Mouse (Mus musculus) embryonic facial prominence, embryonic 11.5 days (tissue): Measurements from ENCODE around the gene Map3k4. TPM values are rescaled to one million over a fixed set of nuclear protein-coding genes. Genes with fewer than 3 reads are reported as not detected.
"Not testable (repeated sequence)": the region's sequence is repeated elsewhere in the genome, so short reads cannot be mapped to it uniquely, and the experiment has no call there.

ENCODE experiments used
- ATAC-seq: fragments of 200-750 bp; cut with Nextera tagmentation; replicated peaks from 2 replicates; pipeline ENCODE4 v1.8.0; 2017; ENCODE audit warnings: low read depth; ENCODE audit not compliant: insufficient number of reproducible peaks, low FRiP score, low TSS enrichment
- DNase-seq: peaks from one replicate; pipeline ENCODE4 v3.0.0-alpha.2; 2015; ENCODE audit warnings: low spot score
- H3K27ac ChIP-seq: fragments of 300-500 bp; sonication (generic); replicated peaks from 2 replicates; pipeline ENCODE4 v1.5.1; 2014; ENCODE audit warnings: mild to moderate bottlenecking, low read depth, low read length, control low read depth
- H3K27me3 ChIP-seq: fragments of 300-500 bp; sonication (generic); 2 replicates; pipeline ENCODE4 v1.6.1; 2014; ENCODE audit warnings: mild to moderate bottlenecking, low read length, moderate library complexity, mixed read lengths; ENCODE audit not compliant: control insufficient read depth, insufficient read depth
- H3K36me3 ChIP-seq: fragments of 300-500 bp; sonication (generic); replicated peaks from 2 replicates; pipeline ENCODE4 v1.6.1; 2014; ENCODE audit warnings: low read depth, mild to moderate bottlenecking, low read length, moderate library complexity, mixed read lengths; ENCODE audit not compliant: control insufficient read depth, insufficient read depth
- H3K4me1 ChIP-seq: fragments of 300-500 bp; sonication (generic); 2 replicates; pipeline ENCODE4 v1.6.1; 2014; ENCODE audit warnings: low read length, mixed read lengths; ENCODE audit not compliant: control insufficient read depth, insufficient read depth
- H3K4me2 ChIP-seq: fragments of 300-500 bp; sonication (generic); 2 replicates; pipeline ENCODE4 v1.6.1; 2014; ENCODE audit warnings: low read depth, mild to moderate bottlenecking, control low read depth, low read length, moderate library complexity
- H3K4me3 ChIP-seq: fragments of 300-500 bp; sonication (generic); 2 replicates; pipeline ENCODE4 v1.5.1; 2014; ENCODE audit warnings: low read depth, low read length, control low read depth
- H3K9ac ChIP-seq: fragments of 300-500 bp; sonication (generic); replicated peaks from 2 replicates; pipeline ENCODE4 v1.6.1; 2014; ENCODE audit warnings: mild to moderate bottlenecking, control low read depth, low read length
- H3K9me3 ChIP-seq: fragments of 300-500 bp; sonication (generic); replicated peaks from 2 replicates; pipeline ENCODE4 v1.6.1; 2016; ENCODE audit warnings: mild to moderate bottlenecking, low read length, inconsistent platforms, mixed read lengths; ENCODE audit not compliant: control insufficient read depth
- WGBS: fragments of 180-500 bp; shearing (Covaris S2); extraction: QIAGEN DNeasy Blood & Tissue Kit; methylation state at CpG from one replicate; pipeline ENCODE4 v1.1.7; 2014; 5-methylcytosine and 5-hydroxymethylcytosine counted together
- polyA plus RNA-seq: library from polyadenylated mRNA; unstranded; fragments of >200 nt; fragmentation: Nextera tagmentation; extraction: Ambion mirVana; gene quantifications from 2 replicates; pipeline ENCODE4 v1.2.1, GENCODE M21; 2014

Gene Map3k4
- polyA plus RNA-seq, 1 experiment from 2014 or later = 42.0 TPM

GRCm38 (mm10) chr17:12300127-12300675 lies 18.4 kb downstream of the Map3k4 start:
- DNase-seq (no peak), ATAC-seq (no peak)
- Histone ChIP-seq H3K4me3 (no peak overlapping the region), H3K9me3 (no peaks in the 10 kb centered on the region), H3K27me3 (no peaks in the 10 kb centered on the region), H3K27ac (no peak overlapping the region), H3K36me3 (no peaks in the 10 kb centered on the region), H3K4me1 (no peaks in the 10 kb centered on the region), H3K4me2 (no peak overlapping the region), H3K9ac (no peak overlapping the region)
- WGBS = 91% methylated on average over 14 of the region's 14 CpGs

- ATAC-seq = no peak
- Histone ChIP-seq H3K4me2 (no peak overlapping the region), H3K27me3 (no peaks in the 10 kb centered on the region), H3K9me3 (no peaks in the 10 kb centered on the region), H3K4me1 (no peaks in the 10 kb centered on the region), H3K36me3 (no peaks in the 10 kb centered on the region), H3K9ac (no peak overlapping the region), H3K4me3 (no peak overlapping the region), H3K27ac (no peak overlapping the region)
- WGBS = 87% methylated on average over 7 of the region's 7 CpGs
- DNase-seq = no peak
Observed at GRCm38 (mm10) chr17:12299371-12299770, 19.2 kb downstream of the Map3k4 start.

- Histone ChIP-seq H3K27me3 (no peaks in the 10 kb centered on the region), H3K9me3 (no peaks in the 10 kb centered on the region), H3K27ac (no peak overlapping the region), H3K4me1 (no peaks in the 10 kb centered on the region), H3K4me2 (no peak overlapping the region), H3K4me3 (no peak overlapping the region), H3K9ac (no peak overlapping the region), H3K36me3 (no peaks in the 10 kb centered on the region)
- no peak for DNase-seq
- ATAC-seq = no peak
- WGBS = 91% methylated on average over 4 of the region's 4 CpGs
Observed at GRCm38 (mm10) chr17:12297978-12298377, 20.6 kb downstream of the Map3k4 start.

- Histone ChIP-seq H3K9ac (no peak overlapping the region), H3K4me3 (no peak overlapping the region), H3K27ac (no peak overlapping the region), H3K4me1 (no peaks in the 10 kb centered on the region), H3K4me2 (no peak overlapping the region), H3K27me3 (no peaks in the 10 kb centered on the region), H3K36me3 (no peaks in the 10 kb centered on the region), H3K9me3 (no peaks in the 10 kb centered on the region)
- WGBS = 79% methylated on average over 7 of the region's 7 CpGs
- DNase-seq (no peak), ATAC-seq (no peak)
Observed at GRCm38 (mm10) chr17:12297292-12297691, 21.3 kb downstream of the Map3k4 start.

GRCm38 (mm10) chr17:12295926-12296325 lies 22.7 kb downstream of the Map3k4 start:
- not testable (repeated sequence) for H3K9ac ChIP-seq, ATAC-seq, DNase-seq, H3K4me2 ChIP-seq, H3K9me3 ChIP-seq, H3K27ac ChIP-seq, H3K27me3 ChIP-seq, H3K36me3 ChIP-seq, H3K4me1 ChIP-seq, H3K4me3 ChIP-seq
- WGBS = 95% methylated on average over 5 of the region's 5 CpGs

GRCm38 (mm10) chr17:12294424-12294823 lies 24.2 kb downstream of the Map3k4 start:
- Histone ChIP-seq H3K4me2 (no peak overlapping the region), H3K4me1 (no peaks in the 10 kb centered on the region), H3K36me3 (no peaks in the 10 kb centered on the region), H3K9me3 (no peaks in the 10 kb centered on the region), H3K27ac (no peak overlapping the region), H3K9ac (no peak overlapping the region), H3K4me3 (no peak overlapping the region), H3K27me3 (no peaks in the 10 kb centered on the region)
- ATAC-seq (no peak), DNase-seq (peak; percentile 10)
- 80% methylated on average over 7 of the region's 7 CpGs for WGBS

- Histone ChIP-seq H3K36me3 (no peaks in the 10 kb centered on the region; the same call in 1 of the 2 replicates), H3K27ac (no peak overlapping the region), H3K4me1 (no peaks in the 10 kb centered on the region), H3K27me3 (no peaks in the 10 kb centered on the region), H3K9ac (no peak overlapping the region), H3K4me3 (no peak overlapping the region), H3K4me2 (no peak overlapping the region), H3K9me3 (no peaks in the 10 kb centered on the region)
- WGBS = 83% methylated on average over 6 of the region's 6 CpGs
- ATAC-seq (no peak), DNase-seq (no peak)
Observed at GRCm38 (mm10) chr17:12293571-12293970, 25.0 kb downstream of the Map3k4 start.

- Histone ChIP-seq H3K27me3 (no peaks in the 10 kb centered on the region), H3K9ac (no peak overlapping the region), H3K27ac (no peak overlapping the region), H3K9me3 (no peaks in the 10 kb centered on the region), H3K36me3 (no peaks in the 10 kb centered on the region; the same call in 1 of the 2 replicates), H3K4me2 (no peak overlapping the region), H3K4me3 (no peak overlapping the region), H3K4me1 (no peaks in the 10 kb centered on the region)
- no peak for DNase-seq
- no peak for ATAC-seq
- 87% methylated on average over 8 of the region's 8 CpGs for WGBS
Observed at GRCm38 (mm10) chr17:12292877-12293276, 25.7 kb downstream of the Map3k4 start.
